Comparison of ENCODE assay signal across 16 mouse cellular contexts in the genomic region with DNA sequence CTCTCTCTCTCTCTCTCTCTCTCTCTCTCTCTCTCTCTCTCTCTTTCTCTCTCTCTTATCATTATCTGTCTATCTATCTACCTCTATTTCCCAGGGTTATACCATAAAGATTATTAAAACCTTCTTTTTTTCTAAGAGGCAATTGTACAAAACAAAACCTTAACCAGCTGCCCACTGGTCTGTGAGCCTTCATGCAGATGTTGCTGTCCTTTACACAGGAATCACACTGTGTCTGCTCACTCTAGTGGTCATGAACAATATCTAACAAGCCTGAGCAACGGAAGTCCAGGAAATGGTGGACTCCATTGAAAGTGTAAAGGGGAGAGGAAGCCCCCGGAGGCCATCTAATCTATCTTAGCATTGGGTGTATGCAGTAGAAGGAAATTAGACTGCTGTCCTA.
"Had no signal": no experiment of that assay in that cellular context is flagged by ENCODE, and none has a peak within 500 bp of the region (broad histone marks: within the 10 kb centered on the region; RNA-seq: fewer than 3 reads in every experiment).

No protein-coding gene starts in this region.

- H3K9ac ChIP-seq: liver, embryonic 14.5 days; lung, embryonic 15.5 days; midbrain, embryonic 13.5 days; neural tube, embryonic 12.5 days; stomach, embryonic 15.5 days had no signal

- DNase-seq: lung, adult 18-20 months; lung, postnatal 14 days; lung, postnatal 36 days; right cerebral cortex, postnatal 14 days; thymus, adult 2 months; thymus, postnatal 25 days; thymus, postnatal 4 days had no signal

- H3K36me3 ChIP-seq: lung, embryonic 15.5 days; midbrain, embryonic 13.5 days; neural tube, embryonic 12.5 days; stomach, embryonic 15.5 days had no signal

- H3K9me3 ChIP-seq: lung, embryonic 15.5 days; midbrain, embryonic 13.5 days; neural tube, embryonic 12.5 days; stomach, embryonic 15.5 days had no signal

- H3K4me1 ChIP-seq: stomach, embryonic 15.5 days had no signal

- H3K27ac ChIP-seq: liver, embryonic 14.5 days; lung, embryonic 15.5 days; midbrain, embryonic 13.5 days; neural tube, embryonic 12.5 days; stomach, embryonic 15.5 days; stomach, postnatal 0 days had no signal

- ATAC-seq: lung, postnatal 0 days; midbrain, embryonic 13.5 days; midbrain, embryonic 16.5 days had no signal

- H3K4me3 ChIP-seq: lung, embryonic 15.5 days; midbrain, embryonic 13.5 days; neural tube, embryonic 12.5 days; stomach, embryonic 15.5 days had no signal

- H3K4me2 ChIP-seq: lung, embryonic 15.5 days; midbrain, embryonic 11.5 days; midbrain, embryonic 13.5 days; neural tube, embryonic 12.5 days; stomach, embryonic 15.5 days had no signal

- H3K27me3 ChIP-seq: lung, embryonic 15.5 days; midbrain, embryonic 13.5 days; neural tube, embryonic 12.5 days; stomach, embryonic 15.5 days had no signal
